Mouse (Mus musculus) forebrain, embryonic 11.5 days (tissue): Measurements from ENCODE around the gene Alox15. TPM values are rescaled to one million over a fixed set of nuclear protein-coding genes. Genes with fewer than 3 reads are reported as not detected.

Experiments
- ATAC-seq: fragments of 200-750 bp; cut with Nextera tagmentation; replicated peaks from 2 replicates; pipeline ENCODE4 v1.8.0; 2017; ENCODE audit warnings: moderate TSS enrichment; ENCODE audit not compliant: low FRiP score
- DNase-seq: peaks from one replicate; pipeline ENCODE4 v3.0.0-alpha.2; 2017; ENCODE audit warnings: low spot score
- H3K27ac ChIP-seq: fragments of 300-500 bp; sonication (generic); 2 replicates; pipeline ENCODE4 v1.5.1; 2014; ENCODE audit warnings: low read depth, low read length
- H3K27me3 ChIP-seq: fragments of 300-500 bp; sonication (generic); 2 replicates; pipeline ENCODE4 v1.6.1; 2014; ENCODE audit warnings: mild to moderate bottlenecking, low read length, mixed read lengths; ENCODE audit not compliant: control insufficient read depth, insufficient read depth
- H3K36me3 ChIP-seq: fragments of 300-500 bp; sonication (generic); 2 replicates; pipeline ENCODE4 v1.6.1; 2014; ENCODE audit warnings: mild to moderate bottlenecking, low read length, moderate library complexity, mixed read lengths; ENCODE audit not compliant: control insufficient read depth, insufficient read depth
- H3K4me1 ChIP-seq: fragments of 300-500 bp; sonication (generic); replicated peaks from 2 replicates; pipeline ENCODE4 v1.6.1; 2014; ENCODE audit warnings: low read length, mixed read lengths; ENCODE audit not compliant: control insufficient read depth, insufficient read depth
- H3K4me2 ChIP-seq: fragments of 300-500 bp; sonication (generic); 2 replicates; pipeline ENCODE4 v1.6.1; 2014; ENCODE audit warnings: low read depth, mild to moderate bottlenecking, low read length, moderate library complexity, mixed read lengths; ENCODE audit not compliant: severe bottlenecking
- H3K4me3 ChIP-seq: fragments of 300-500 bp; sonication (generic); 2 replicates; pipeline ENCODE4 v1.5.1; 2014; ENCODE audit warnings: low read depth, low read length
- H3K9ac ChIP-seq: fragments of 300-500 bp; sonication (generic); 2 replicates; pipeline ENCODE4 v1.6.1; 2014; ENCODE audit warnings: low read length
- H3K9me3 ChIP-seq: fragments of 300-500 bp; sonication (generic); 2 replicates; pipeline ENCODE4 v1.6.1; 2016; ENCODE audit warnings: low read length, mixed read lengths; ENCODE audit not compliant: control insufficient read depth
- WGBS: fragments of 180-500 bp; shearing (Covaris S2); extraction: QIAGEN DNeasy Blood & Tissue Kit; methylation state at CpG from one replicate; pipeline ENCODE4 v1.1.7; 2014; 5-methylcytosine and 5-hydroxymethylcytosine counted together
- polyA plus RNA-seq: library from polyadenylated mRNA; unstranded; fragments of >200 nt; fragmentation: Nextera tagmentation; extraction: Ambion mirVana; gene quantifications from 2 replicates; pipeline ENCODE4 v1.2.1, GENCODE M21; 2014

The Alox15 gene
- polyA plus RNA-seq, 1 experiment from 2014 or later, result 0.17 TPM

GRCm38 (mm10) chr11:70297836-70298454, 53.9 kb downstream of the Alox15 start:
- no peak for DNase-seq
- H3K36me3 ChIP-seq, result no peaks in the 10 kb centered on the region
- no peaks in the 10 kb centered on the region for H3K4me1 ChIP-seq
- no peak overlapping the region for H3K27ac ChIP-seq
- H3K4me3 ChIP-seq, result no peak overlapping the region
- no peak for ATAC-seq
- H3K9me3 ChIP-seq, result no peaks in the 10 kb centered on the region; the same call in 1 of the 2 replicates
- H3K9ac ChIP-seq, result no peak overlapping the region
- H3K4me2 ChIP-seq, result no peak overlapping the region
- H3K27me3 ChIP-seq, result no peaks in the 10 kb centered on the region
- 68% methylated on average over 12 of the region's 12 CpGs for WGBS

GRCm38 (mm10) chr11:70297405-70297804, 54.4 kb downstream of the Alox15 start:
- H3K4me1 ChIP-seq, result no peaks in the 10 kb centered on the region
- no peaks in the 10 kb centered on the region for H3K27me3 ChIP-seq
- H3K36me3 ChIP-seq, result no peaks in the 10 kb centered on the region
- no peak overlapping the region for H3K4me2 ChIP-seq
- H3K9ac ChIP-seq, result no peak overlapping the region
- H3K9me3 ChIP-seq, result no peaks in the 10 kb centered on the region; the same call in 1 of the 2 replicates
- WGBS, result 59% methylated on average over 4 of the region's 4 CpGs
- ATAC-seq (no peak), DNase-seq (no peak)
- no peak overlapping the region for H3K27ac ChIP-seq
- no peak overlapping the region for H3K4me3 ChIP-seq

Other genes with a start within 250 kb of the Alox15 start
- gene Mgl2, start 221.7 kb downstream of the Alox15 start, polyA plus RNA-seq, result not detected in 2 replicates
- gene Clec10a, start 195.8 kb downstream of the Alox15 start, polyA plus RNA-seq, result 0.44 TPM in 1 of 2 replicates, not detected in the other
- 0.91 and 1.0 TPM in 2 replicates for gene Slc16a11, start 139.3 kb downstream of the Alox15 start, polyA plus RNA-seq
- 14.6 and 15.8 TPM in 2 replicates for gene Slc16a13, start 131.0 kb downstream of the Alox15 start, polyA plus RNA-seq
- gene Bcl6b, start 122.2 kb downstream of the Alox15 start, polyA plus RNA-seq, result 4.9 and 6.8 TPM in 2 replicates
- 202 and 223 TPM in 2 replicates for gene 0610010K14Rik, start 114.1 kb downstream of the Alox15 start, polyA plus RNA-seq
- 9.8 and 9.9 TPM in 2 replicates for gene Gm21988, start 112.2 kb downstream of the Alox15 start, polyA plus RNA-seq
- gene Rnasek, start 112.2 kb downstream of the Alox15 start, polyA plus RNA-seq, result 97.8 and 110 TPM in 2 replicates
- 2.5 and 2.7 TPM in 2 replicates for gene Alox12, start 96.7 kb downstream of the Alox15 start, polyA plus RNA-seq
- gene Alox12e, start 29.4 kb downstream of the Alox15 start, polyA plus RNA-seq, result not detected in 2 replicates
- 51.0 and 52.2 TPM in 2 replicates for gene Pelp1, start 58.0 kb upstream of the Alox15 start, polyA plus RNA-seq
- 44.0 and 47.9 TPM in 2 replicates for gene Arrb2, start 80.6 kb upstream of the Alox15 start, polyA plus RNA-seq
- gene Med11, start 99.9 kb upstream of the Alox15 start, polyA plus RNA-seq, result 40.9 and 46.0 TPM in 2 replicates
- gene Zmynd15, start 107.4 kb upstream of the Alox15 start, polyA plus RNA-seq, result 0.21 and 0.27 TPM in 2 replicates
- gene Cxcl16, start 108.0 kb upstream of the Alox15 start, polyA plus RNA-seq, result 0.81 and 1.1 TPM in 2 replicates
- 0.91 TPM in 1 of 2 replicates, not detected in the other for gene Tm4sf5, start 153.2 kb upstream of the Alox15 start, polyA plus RNA-seq
- not detected in 2 replicates for gene Vmo1, start 162.6 kb upstream of the Alox15 start, polyA plus RNA-seq
- gene Gltpd2, start 167.2 kb upstream of the Alox15 start, polyA plus RNA-seq, result 0.35 and 0.56 TPM in 2 replicates
- 812 and 901 TPM in 2 replicates for gene Psmb6, start 173.3 kb upstream of the Alox15 start, polyA plus RNA-seq
- not detected in 2 replicates for gene Gm40193, start 180.9 kb upstream of the Alox15 start, polyA plus RNA-seq
- 3.2 and 3.8 TPM in 2 replicates for gene Pld2, start 188.0 kb upstream of the Alox15 start, polyA plus RNA-seq
- gene Mink1, start 210.8 kb upstream of the Alox15 start, polyA plus RNA-seq, result 17.7 and 21.1 TPM in 2 replicates